ENCODE assay signal across 10 mouse cellular contexts in genomic region chr15:27998621-27999359, GRCm38 (mm10). TPM values are rescaled to one million over a fixed set of nuclear protein-coding genes. Genes with fewer than 3 reads are reported as not detected.
DNase-seq lines count a peak whose midpoint lies in the region; ATAC-seq and TF ChIP-seq lines count a peak whose summit lies in the region.
"Had no signal": no experiment of that assay in that cellular context is flagged by ENCODE, and none has a peak within 500 bp of the region (broad histone marks: within the 10 kb centered on the region; RNA-seq: fewer than 3 reads in every experiment).

No protein-coding gene starts in this region.

- DNase-seq in cerebellum, adult 11-12 months = peak; percentile 55
- DNase-seq in cerebellum, postnatal 14 days = no peak
- peak; percentile 57 for DNase-seq in liver, adult 2 months (ENCODE audit: extremely low read depth, low read depth, low spot score)
- DNase-seq in kidney, adult 11 months = peak; percentile 38
- DNase-seq in mesoderm, embryonic 11.5 days (ENCODE audit: low read depth, low spot score) = peak; percentile 61

- peaks cover 39% of the 10 kb centered on the region; the same call in 1 of the 2 replicates for H3K79me2 ChIP-seq in liver, adult 2 months (ENCODE audit: control insufficient read depth, insufficient read depth, low read length)

- H3K9ac ChIP-seq in liver, adult 2 months (ENCODE audit: low read depth, low read length) = no peak overlapping the region
- H3K9ac ChIP-seq in liver, embryonic 12.5 days = no peak overlapping the region
- no peak overlapping the region for H3K9ac ChIP-seq in intestine, embryonic 15.5 days
- H3K9ac ChIP-seq: embryonic facial prominence, embryonic 13.5 days; liver, embryonic 14.5 days had no signal

- WGBS in liver, adult 2 months = 24% methylated on average over 8 of the region's 8 CpGs
- 56% methylated on average over 8 of the region's 8 CpGs for WGBS in liver, embryonic 12.5 days (ENCODE audit: insufficient replicate concordance)
- 26% methylated on average over 8 of the region's 8 CpGs for WGBS in intestine, embryonic 15.5 days

- no peaks in the 10 kb centered on the region for H3K36me3 ChIP-seq in liver, adult 2 months (ENCODE audit: control insufficient read depth, insufficient read depth, low read length)
- H3K36me3 ChIP-seq in liver, embryonic 12.5 days = no peaks in the 10 kb centered on the region; the same call in 1 of the 2 replicates
- H3K36me3 ChIP-seq in intestine, embryonic 15.5 days = no peaks in the 10 kb centered on the region

- no peak overlapping the region for H3K4me2 ChIP-seq in liver, embryonic 12.5 days
- no peak overlapping the region; the same call in 1 of the 2 replicates for H3K4me2 ChIP-seq in intestine, embryonic 15.5 days (replicated peaks)
- H3K4me2 ChIP-seq: embryonic facial prominence, embryonic 13.5 days had no signal

- no peak for TF ChIP-seq CTCF in liver, adult 2 months (IDR thresholded peaks at IDR 0.05; ENCODE audit: low read depth, low read length)

- no peak for ATAC-seq in liver, embryonic 12.5 days
- no peak for ATAC-seq in activated CD4-positive, CD25-positive, alpha-beta regulatory T cell, adult 4 months
- ATAC-seq in intestine, embryonic 15.5 days = no peak

- no peaks in the 10 kb centered on the region for H3K9me3 ChIP-seq in liver, embryonic 12.5 days (replicated peaks)
- H3K9me3 ChIP-seq in intestine, embryonic 15.5 days = no peaks in the 10 kb centered on the region
- H3K9me3 ChIP-seq: embryonic facial prominence, embryonic 13.5 days had no signal

- H3K4me3 ChIP-seq in liver, adult 2 months (ENCODE audit: insufficient read depth, low read depth, low read length) = no peak overlapping the region
- no peak overlapping the region for H3K4me3 ChIP-seq in liver, embryonic 12.5 days
- no peak overlapping the region for H3K4me3 ChIP-seq in intestine, embryonic 15.5 days (replicated peaks)
- H3K4me3 ChIP-seq: embryonic facial prominence, embryonic 13.5 days had no signal

- no peak overlapping the region for H3K27ac ChIP-seq in liver, adult 2 months (replicated peaks; ENCODE audit: insufficient read depth, low read depth, low read length)
- no peak overlapping the region for H3K27ac ChIP-seq in liver, embryonic 12.5 days
- H3K27ac ChIP-seq in intestine, embryonic 15.5 days = no peak overlapping the region
- H3K27ac ChIP-seq: embryonic facial prominence, embryonic 13.5 days; liver, embryonic 14.5 days had no signal

- TF ChIP-seq POLR2A in liver, adult 2 months (IDR thresholded peaks at IDR 0.05; ENCODE audit: extremely low read depth, insufficient read depth, low read length) = no peak

- no peaks in the 10 kb centered on the region for H3K27me3 ChIP-seq in liver, adult 2 months (ENCODE audit: control insufficient read depth, insufficient read depth, low read length)
- no peaks in the 10 kb centered on the region for H3K27me3 ChIP-seq in liver, embryonic 12.5 days (replicated peaks)
- H3K27me3 ChIP-seq in intestine, embryonic 15.5 days (replicated peaks) = no peaks in the 10 kb centered on the region
- H3K27me3 ChIP-seq: embryonic facial prominence, embryonic 13.5 days had no signal

- peaks cover 36% of the 10 kb centered on the region for H3K4me1 ChIP-seq in liver, adult 2 months (ENCODE audit: control insufficient read depth, insufficient read depth, low read length)
- peaks cover 24% of the 10 kb centered on the region; the same call in 1 of the 2 replicates for H3K4me1 ChIP-seq in liver, embryonic 12.5 days
- peaks cover 53% of the 10 kb centered on the region for H3K4me1 ChIP-seq in intestine, embryonic 15.5 days (replicated peaks)

RNA-seq across cellular contexts. Expression of gene Trio, which starts 26.9 kb away (rescaled TPM):
- total RNA-seq in liver, adult 2 months (2014; rRNA removed) = 17.9 and 25.4 TPM in 2 replicates
- polyA plus RNA-seq in liver, adult 2 months (2012; rRNA removed) = 5.8 and 10.6 TPM in 2 replicates
- 5.2 and 5.6 TPM in 2 replicates for polyA plus RNA-seq in liver, embryonic 12.5 days (2016; fragmentation: Nextera tagmentation; extraction: Ambion mirVana)
- polyA plus RNA-seq in activated CD4-positive, CD25-positive, alpha-beta regulatory T cell, adult 4 months (2017; shearing (Covaris generic)) = 1 to 10 TPM; 7.8 to 8.1 TPM
- 15.9 and 17.5 TPM in 2 replicates for polyA plus RNA-seq in intestine, embryonic 15.5 days (2015; fragmentation: Nextera tagmentation; extraction: Ambion mirVana)

Comparison
In these comparisons a context has a peak if more than half of its experiments do, and no peak if none do; other contexts are left out.
1. DNase-seq: peak in cerebellum, adult 11-12 months (single experiment), liver, adult 2 months (single experiment), kidney, adult 11 months (single experiment) and mesoderm, embryonic 11.5 days (single experiment); none in cerebellum, postnatal 14 days (0 of 2).